In genomic region chr11:50981667-50982066, GRCm38 (mm10) we compare ENCODE assay signal across 47 mouse cellular contexts. TPM values are rescaled to one million over a fixed set of nuclear protein-coding genes. Genes with fewer than 3 reads are reported as not detected.
"Had no signal": no experiment of that assay in that cellular context is flagged by ENCODE, and none has a peak within 500 bp of the region (broad histone marks: within the 10 kb centered on the region; RNA-seq: fewer than 3 reads in every experiment).

Gene Olfr1377 (plus strand): TSS chr11:50981967.

- H3K9me3 ChIP-seq: limb, embryonic 12.5 days; limb, embryonic 13.5 days; limb, embryonic 15.5 days; liver, embryonic 12.5 days; liver, embryonic 13.5 days; liver, embryonic 15.5 days; lung, embryonic 15.5 days; midbrain, embryonic 10.5 days; midbrain, embryonic 12.5 days; midbrain, embryonic 13.5 days; midbrain, embryonic 15.5 days; neural tube, embryonic 12.5 days had no signal

- H3K27ac ChIP-seq: limb, embryonic 12.5 days; limb, embryonic 13.5 days; limb, embryonic 15.5 days; liver, embryonic 12.5 days; liver, embryonic 13.5 days; liver, embryonic 14.5 days; liver, embryonic 15.5 days; lung, embryonic 15.5 days; macrophage; midbrain, embryonic 10.5 days; midbrain, embryonic 12.5 days; midbrain, embryonic 13.5 days; midbrain, embryonic 15.5 days; neural tube, embryonic 12.5 days had no signal

- H3K4me3 ChIP-seq: limb, embryonic 12.5 days; limb, embryonic 13.5 days; limb, embryonic 15.5 days; liver, embryonic 12.5 days; liver, embryonic 13.5 days; liver, embryonic 15.5 days; lung, embryonic 15.5 days; megakaryocyte, embryonic 14.5 days; midbrain, embryonic 10.5 days; midbrain, embryonic 12.5 days; midbrain, embryonic 13.5 days; midbrain, embryonic 15.5 days; myocyte; neural tube, embryonic 12.5 days had no signal

- H3K27me3 ChIP-seq: limb, embryonic 12.5 days; limb, embryonic 13.5 days; limb, embryonic 15.5 days; liver, embryonic 12.5 days; liver, embryonic 13.5 days; liver, embryonic 15.5 days; lung, embryonic 15.5 days; megakaryocyte, embryonic 14.5 days; midbrain, embryonic 12.5 days; midbrain, embryonic 13.5 days; midbrain, embryonic 15.5 days; neural tube, embryonic 12.5 days had no signal

- H3K36me3 ChIP-seq: limb, embryonic 12.5 days; limb, embryonic 13.5 days; limb, embryonic 15.5 days; liver, embryonic 12.5 days; liver, embryonic 13.5 days; liver, embryonic 15.5 days; lung, embryonic 15.5 days; midbrain, embryonic 10.5 days; midbrain, embryonic 12.5 days; midbrain, embryonic 13.5 days; midbrain, embryonic 15.5 days; neural tube, embryonic 12.5 days had no signal

- H3K4me1 ChIP-seq: limb, embryonic 12.5 days; limb, embryonic 13.5 days; limb, embryonic 15.5 days; liver, embryonic 12.5 days; liver, embryonic 13.5 days; liver, embryonic 15.5 days; lung, embryonic 15.5 days; megakaryocyte, embryonic 14.5 days; midbrain, embryonic 10.5 days; midbrain, embryonic 12.5 days; midbrain, embryonic 13.5 days; midbrain, embryonic 15.5 days; neural tube, embryonic 12.5 days had no signal

- DNase-seq: left cerebral cortex, postnatal 4 days; liver; liver, embryonic 13.5 days; liver, postnatal 0 days; lung, adult 18-20 months; lung, adult 2 months; lung, embryonic 14.5 days; lung, postnatal 10 days; lung, postnatal 14 days; lung, postnatal 36 days; lung, postnatal 4 days; midbrain, embryonic 14.5 days had no signal

RNA-seq across cellular contexts. Expression of gene Olfr1377, which starts in this region (rescaled TPM):
- total RNA-seq: left cerebral cortex, adult 8-10 months; left cerebral cortex, postnatal 10 days; left cerebral cortex, postnatal 14 days; left cerebral cortex, postnatal 25 days; left cerebral cortex, postnatal 36 days; left cerebral cortex, postnatal 4 days; liver, adult 2 months; megakaryocyte progenitor cell, adult 5-6 weeks; megakaryocyte, adult 5-6 weeks; megakaryocyte-erythroid progenitor cell, adult 5-6 weeks; midbrain, postnatal 0 days; monocyte, adult 5-6 weeks had no signal
- polyA plus RNA-seq: limb, embryonic 11.5 days; limb, embryonic 12.5 days; limb, embryonic 13.5 days; limb, embryonic 14.5 days; limb, embryonic 15.5 days; liver, adult 2 months; liver, embryonic 11.5 days; liver, embryonic 12.5 days; liver, embryonic 13.5 days; liver, embryonic 14.5 days; liver, embryonic 15.5 days; liver, embryonic 16.5 days; liver, postnatal 0 days; lung, adult 2 months; lung, embryonic 14.5 days; lung, embryonic 15.5 days; lung, embryonic 16.5 days; lung, postnatal 0 days; macrophage; midbrain, embryonic 10.5 days; midbrain, embryonic 11.5 days; midbrain, embryonic 12.5 days; midbrain, embryonic 13.5 days; midbrain, embryonic 14.5 days; midbrain, embryonic 15.5 days; midbrain, embryonic 16.5 days; midbrain, postnatal 0 days; myocyte; neural tube, embryonic 11.5 days; neural tube, embryonic 12.5 days had no signal
